Mouse (Mus musculus) stomach, embryonic 16.5 days (tissue): Measurements from ENCODE around the gene Rpl9-ps1. TPM values are rescaled to one million over a fixed set of nuclear protein-coding genes. Genes with fewer than 3 reads are reported as not detected.

Experiments used
- ATAC-seq: fragments of 200-750 bp; cut with Nextera tagmentation; 2 replicates; pipeline ENCODE4 v1.8.0; 2017; ENCODE audit warnings: moderate number of reproducible peaks, moderate TSS enrichment; ENCODE audit not compliant: insufficient read depth, low FRiP score
- H3K27ac ChIP-seq: fragments of 300-500 bp; sonication (generic); 2 replicates; pipeline ENCODE4 v1.5.1; 2014; ENCODE audit warnings: low read length
- H3K27me3 ChIP-seq: fragments of 300-500 bp; sonication (generic); 2 replicates; pipeline ENCODE4 v1.6.1; 2014; ENCODE audit warnings: low read length, control low read depth, mixed read lengths; ENCODE audit not compliant: control insufficient read depth, insufficient read depth
- H3K36me3 ChIP-seq: fragments of 300-500 bp; sonication (generic); 2 replicates; pipeline ENCODE4 v1.6.1; 2014; ENCODE audit warnings: low read length; ENCODE audit not compliant: control insufficient read depth, insufficient read depth
- H3K4me1 ChIP-seq: fragments of 300-500 bp; sonication (generic); 2 replicates; pipeline ENCODE4 v1.6.1; 2014; ENCODE audit warnings: low read length, control low read depth, mixed read lengths; ENCODE audit not compliant: control insufficient read depth, insufficient read depth
- H3K4me2 ChIP-seq: fragments of 300-500 bp; sonication (generic); 2 replicates; pipeline ENCODE4 v1.6.1; 2014; ENCODE audit warnings: low read depth, low read length, mixed read lengths
- H3K4me3 ChIP-seq: fragments of 300-500 bp; sonication (generic); replicated peaks from 2 replicates; pipeline ENCODE4 v1.5.1; 2014; ENCODE audit warnings: mild to moderate bottlenecking, low read length
- H3K9ac ChIP-seq: fragments of 300-500 bp; sonication (generic); 2 replicates; pipeline ENCODE4 v1.6.1; 2014; ENCODE audit warnings: low read length
- H3K9me3 ChIP-seq: fragments of 300-500 bp; sonication (generic); replicated peaks from 2 replicates; pipeline ENCODE4 v1.6.1; 2016; ENCODE audit warnings: low read length, control low read depth; ENCODE audit not compliant: control insufficient read depth
- WGBS: fragments of 180-500 bp; shearing (Covaris S2); extraction: QIAGEN DNeasy Blood & Tissue Kit; methylation state at CpG from one replicate; pipeline ENCODE4 v1.1.7; 2014; 5-methylcytosine and 5-hydroxymethylcytosine counted together
- polyA plus RNA-seq: library from polyadenylated mRNA; unstranded; fragments of >200 nt; fragmentation: Nextera tagmentation; extraction: Ambion mirVana; gene quantifications from 2 replicates; pipeline ENCODE4 v1.2.1, GENCODE M21; 2015

Gene Rpl9-ps1
- polyA plus RNA-seq, result not detected in 2 replicates

GRCm38 (mm10) chr11:83645521-83645920 lies at the start of gene Rpl9-ps1:
Rpl9-ps1 (minus strand) TSS chr11:83645621.
- ATAC-seq, result no peak
- H3K9ac ChIP-seq, result no peak within 1 kb of the TSS
- H3K4me2 ChIP-seq, result no peak within 1 kb of the TSS
- no peak within 1 kb of the TSS for H3K4me3 ChIP-seq
- no peak within 1 kb of the TSS for H3K27ac ChIP-seq
- WGBS, result 81% methylated on average over 1 of the region's 1 CpGs
- no peaks in the 10 kb centered on the region for H3K9me3 ChIP-seq
- H3K27me3 ChIP-seq, result no peaks in the 10 kb centered on the region
- no peaks in the 10 kb centered on the region for H3K4me1 ChIP-seq
- H3K36me3 ChIP-seq, result no peaks in the 10 kb centered on the region

DNA sequence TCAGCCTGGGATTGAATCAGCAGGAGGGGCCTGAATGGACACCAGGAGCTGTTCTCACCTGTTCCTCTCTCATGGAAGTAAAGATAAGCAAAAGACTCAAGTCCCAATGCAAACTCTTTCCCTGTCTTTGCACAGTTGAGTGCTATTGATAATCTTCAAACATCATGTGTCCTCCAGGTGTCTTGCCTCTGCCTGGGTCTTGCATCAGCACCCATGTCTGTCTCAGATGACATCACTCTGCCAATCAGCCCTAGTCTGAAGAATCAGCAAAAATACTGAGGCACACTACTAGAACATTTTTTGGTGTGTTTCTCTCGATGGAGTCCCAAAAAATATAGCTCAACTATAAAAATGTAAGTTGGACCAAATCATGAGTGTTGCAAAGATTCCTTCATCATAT lies 46.6 kb upstream of the Rpl9-ps1 start:
- Histone ChIP-seq H3K9ac (no peak overlapping the region), H3K4me2 (no peak overlapping the region), H3K27me3 (no peaks in the 10 kb centered on the region), H3K4me3 (no peak overlapping the region), H3K4me1 (no peaks in the 10 kb centered on the region), H3K36me3 (no peaks in the 10 kb centered on the region), H3K27ac (no peak overlapping the region), H3K9me3 (no peaks in the 10 kb centered on the region)
- ATAC-seq, result no peak
- WGBS, result 67% methylated on average over 1 of the region's 1 CpGs

DNA sequence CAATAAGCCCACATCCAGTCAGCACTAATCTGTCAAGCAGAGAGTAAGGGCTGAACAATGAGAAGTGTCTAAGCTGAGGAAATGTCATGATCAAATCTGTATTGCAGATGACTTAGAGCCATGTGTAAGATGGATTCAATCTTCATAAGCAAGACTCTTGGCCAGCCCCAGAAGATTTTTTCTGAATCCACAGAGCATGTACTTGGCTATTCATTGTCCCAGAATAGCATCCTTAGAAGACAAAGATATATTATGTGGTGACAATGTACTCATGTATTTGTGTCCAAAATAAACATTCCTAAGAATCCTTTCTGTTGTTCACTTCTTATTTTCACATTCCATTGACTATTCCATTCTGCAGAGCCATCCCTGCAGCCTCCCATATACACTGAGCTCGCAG lies 44.5 kb upstream of the Rpl9-ps1 start:
- Histone ChIP-seq H3K4me1 (no peaks in the 10 kb centered on the region), H3K4me2 (no peak overlapping the region), H3K4me3 (no peak overlapping the region), H3K9ac (no peak overlapping the region), H3K27me3 (no peaks in the 10 kb centered on the region), H3K27ac (no peak overlapping the region), H3K36me3 (no peaks in the 10 kb centered on the region), H3K9me3 (no peaks in the 10 kb centered on the region)
- no peak for ATAC-seq
- WGBS, result 82% methylated on average over 1 of the region's 1 CpGs

GRCm38 (mm10) chr11:83675665-83676064 lies 30.2 kb upstream of the Rpl9-ps1 start:
- Histone ChIP-seq H3K4me2 (no peak overlapping the region), H3K4me3 (no peak overlapping the region), H3K36me3 (no peaks in the 10 kb centered on the region), H3K27ac (no peak overlapping the region), H3K9me3 (no peaks in the 10 kb centered on the region), H3K27me3 (no peaks in the 10 kb centered on the region), H3K9ac (no peak overlapping the region), H3K4me1 (no peaks in the 10 kb centered on the region)
- 86% methylated on average over 1 of the region's 1 CpGs for WGBS
- ATAC-seq, result no peak

DNA sequence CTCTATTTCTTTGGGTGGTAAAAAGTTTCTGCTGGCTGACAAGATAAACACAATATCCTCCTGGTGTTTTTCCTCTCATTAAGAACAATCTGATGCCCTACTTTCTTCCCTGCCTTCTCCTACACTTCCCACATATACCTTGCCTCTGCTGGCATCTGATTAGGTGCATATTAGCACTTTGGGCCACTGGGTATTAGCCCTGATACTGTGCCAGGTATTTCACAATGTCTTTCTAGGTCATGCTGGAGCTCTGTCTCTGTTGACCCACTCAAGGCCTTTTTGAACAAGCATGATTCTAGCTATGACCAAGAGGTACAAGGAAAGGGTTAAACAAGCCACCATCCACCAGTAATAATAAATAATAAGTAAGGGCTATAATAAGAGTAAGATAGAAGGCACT lies 26.3 kb upstream of the Rpl9-ps1 start:
- Histone ChIP-seq H3K36me3 (no peaks in the 10 kb centered on the region), H3K9ac (no peak overlapping the region), H3K9me3 (no peaks in the 10 kb centered on the region), H3K27me3 (no peaks in the 10 kb centered on the region), H3K4me1 (no peaks in the 10 kb centered on the region), H3K27ac (no peak overlapping the region), H3K4me2 (no peak overlapping the region), H3K4me3 (no peak overlapping the region)
- ATAC-seq, result no peak

DNA sequence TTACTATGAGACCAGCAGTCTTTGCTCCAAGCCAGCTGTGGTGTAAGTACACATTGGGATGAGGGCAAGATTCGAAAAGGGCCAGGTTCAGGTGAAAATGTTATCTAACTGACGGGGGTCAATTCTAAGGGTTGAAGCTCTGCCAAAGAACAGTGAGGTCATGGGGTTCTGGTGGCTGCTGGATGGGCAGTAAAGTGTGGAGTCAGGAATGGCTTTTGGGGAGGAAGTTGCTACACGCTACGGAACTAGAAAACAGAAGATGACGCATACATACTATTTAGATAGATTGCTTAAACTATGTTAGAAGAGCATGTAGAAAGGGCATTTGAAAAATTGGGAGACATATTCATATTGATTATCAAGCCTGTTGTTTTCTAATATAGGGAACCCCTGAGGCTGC lies 18.1 kb upstream of the Rpl9-ps1 start:
- no peak for ATAC-seq
- H3K4me1 ChIP-seq, result no peaks in the 10 kb centered on the region
- H3K4me2 ChIP-seq, result no peak overlapping the region
- no peak overlapping the region for H3K9ac ChIP-seq
- H3K27ac ChIP-seq, result no peak overlapping the region
- H3K4me3 ChIP-seq, result no peak overlapping the region
- 55% methylated on average over 5 of the region's 5 CpGs for WGBS
- H3K36me3 ChIP-seq, result no peaks in the 10 kb centered on the region
- H3K9me3 ChIP-seq, result no peaks in the 10 kb centered on the region
- no peaks in the 10 kb centered on the region for H3K27me3 ChIP-seq

GRCm38 (mm10) chr11:83662204-83662603 lies 16.8 kb upstream of the Rpl9-ps1 start, which contains the start of gene Ccl4:
Ccl4 (plus strand) TSS chr11:83662584.
- no peak for ATAC-seq
- no peak within 1 kb of the TSS for H3K4me2 ChIP-seq
- H3K9ac ChIP-seq, result no peak within 1 kb of the TSS
- 68% methylated on average over 6 of the region's 6 CpGs for WGBS
- H3K27me3 ChIP-seq, result no peaks in the 10 kb centered on the region
- no peaks in the 10 kb centered on the region for H3K9me3 ChIP-seq
- no peaks in the 10 kb centered on the region for H3K4me1 ChIP-seq
- no peak within 1 kb of the TSS for H3K27ac ChIP-seq
- no peaks in the 10 kb centered on the region for H3K36me3 ChIP-seq
- no peak within 1 kb of the TSS for H3K4me3 ChIP-seq

GRCm38 (mm10) chr11:83658797-83659196 lies 13.4 kb upstream of the Rpl9-ps1 start:
- ATAC-seq, result no peak
- H3K4me1 ChIP-seq, result no peaks in the 10 kb centered on the region
- no peaks in the 10 kb centered on the region for H3K36me3 ChIP-seq
- H3K4me3 ChIP-seq, result no peak overlapping the region
- no peaks in the 10 kb centered on the region for H3K9me3 ChIP-seq
- H3K9ac ChIP-seq, result no peak overlapping the region
- H3K4me2 ChIP-seq, result no peak overlapping the region
- no peaks in the 10 kb centered on the region for H3K27me3 ChIP-seq
- WGBS, result 66% methylated on average over 6 of the region's 6 CpGs
- H3K27ac ChIP-seq, result no peak overlapping the region

DNA sequence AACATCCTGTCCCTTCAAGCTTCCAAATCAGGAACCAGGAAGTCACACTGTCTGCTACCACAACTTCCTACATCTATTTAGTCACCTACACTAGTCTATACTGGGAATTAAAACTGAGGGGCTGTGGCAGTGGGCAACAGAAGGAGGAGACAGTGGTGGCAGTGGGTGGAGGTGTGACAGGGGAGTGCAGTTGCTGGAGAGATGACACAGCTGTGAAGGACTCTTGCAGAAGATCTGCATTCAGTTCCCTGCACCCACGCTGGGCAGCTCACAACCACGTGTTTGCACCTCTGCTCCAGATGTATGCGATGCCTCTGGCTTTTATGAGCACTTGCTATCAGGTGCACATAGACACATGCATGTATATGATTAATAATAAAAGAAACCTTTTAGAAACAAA lies 12.1 kb upstream of the Rpl9-ps1 start:
- H3K9me3 ChIP-seq, result no peaks in the 10 kb centered on the region
- H3K9ac ChIP-seq, result no peak overlapping the region
- H3K27ac ChIP-seq, result no peak overlapping the region
- no peaks in the 10 kb centered on the region for H3K36me3 ChIP-seq
- H3K4me2 ChIP-seq, result no peak overlapping the region
- 73% methylated on average over 3 of the region's 3 CpGs for WGBS
- H3K27me3 ChIP-seq, result no peaks in the 10 kb centered on the region
- no peaks in the 10 kb centered on the region for H3K4me1 ChIP-seq
- H3K4me3 ChIP-seq, result no peak overlapping the region
- ATAC-seq, result no peak

- Histone ChIP-seq H3K4me1 (no peaks in the 10 kb centered on the region), H3K36me3 (no peaks in the 10 kb centered on the region), H3K4me3 (no peak overlapping the region), H3K27me3 (no peaks in the 10 kb centered on the region), H3K9ac (no peak overlapping the region), H3K4me2 (no peak overlapping the region), H3K9me3 (no peaks in the 10 kb centered on the region), H3K27ac (no peak overlapping the region)
- ATAC-seq, result no peak
- WGBS, result 87% methylated on average over 8 of the region's 8 CpGs
These were observed 9.2 kb upstream of the Rpl9-ps1 start for GRCm38 (mm10) chr11:83654606-83655005.
